8 mouse cellular contexts compared by ENCODE assay signal in genomic region chr14:75753206-75753605, GRCm38 (mm10). TPM values are rescaled to one million over a fixed set of nuclear protein-coding genes. Genes with fewer than 3 reads are reported as not detected.
A peak's percentile ranks its signal among the peaks of the same experiment; 100 is the strongest.
DNase-seq lines count a peak whose midpoint lies in the region; ATAC-seq and TF ChIP-seq lines count a peak whose summit lies in the region.

No protein-coding gene starts in this region.

- peak overlapping the region; percentile 92 for H3K9ac ChIP-seq in kidney, embryonic 16.5 days (replicated peaks; ENCODE audit: low read length)
- peak overlapping the region; percentile 92 for H3K9ac ChIP-seq in intestine, embryonic 14.5 days (ENCODE audit: low read length)

- peak overlapping the region; percentile 75 for H3K4me2 ChIP-seq in kidney, embryonic 16.5 days (replicated peaks; ENCODE audit: low read depth, low read length)
- H3K4me2 ChIP-seq in intestine, embryonic 14.5 days (ENCODE audit: low read length), result peak overlapping the region; percentile 70

- H3K36me3 ChIP-seq in kidney, embryonic 16.5 days (ENCODE audit: insufficient read depth, low read length), result peaks cover 1% of the 10 kb centered on the region; the same call in 1 of the 2 replicates
- H3K36me3 ChIP-seq in intestine, embryonic 14.5 days (ENCODE audit: control insufficient read depth, insufficient read depth, low read length), result 0 out of 2 replicates have a peak, but pooled peaks cover under 1% of the 10 kb centered on the region

- WGBS in kidney, embryonic 16.5 days, result 33% methylated on average over 8 of the region's 8 CpGs
- 51% methylated on average over 8 of the region's 8 CpGs for WGBS in intestine, embryonic 14.5 days

- H3K4me3 ChIP-seq in kidney, embryonic 16.5 days (ENCODE audit: low read length), result peak overlapping the region; percentile 96
- H3K4me3 ChIP-seq in cortical plate, adult 2 months (ENCODE audit: insufficient read depth, low read length), result peak overlapping the region; percentile 85
- H3K4me3 ChIP-seq in intestine, embryonic 14.5 days (ENCODE audit: low read depth, low read length), result peak overlapping the region; percentile 90

- H3K27me3 ChIP-seq in kidney, embryonic 16.5 days (ENCODE audit: insufficient read depth, low read length), result no peaks in the 10 kb centered on the region
- H3K27me3 ChIP-seq in intestine, embryonic 14.5 days (replicated peaks; ENCODE audit: control insufficient read depth, insufficient read depth, low read length), result no peaks in the 10 kb centered on the region

- ATAC-seq in kidney, embryonic 16.5 days (ENCODE audit: low FRiP score, low TSS enrichment), result no peak
- ATAC-seq in intestine, embryonic 14.5 days (replicated peaks; ENCODE audit: low FRiP score, low TSS enrichment, low read depth), result no peak

- peaks cover 16% of the 10 kb centered on the region for H3K4me1 ChIP-seq in kidney, embryonic 16.5 days (ENCODE audit: insufficient read depth, low read length)
- peaks cover 12% of the 10 kb centered on the region for H3K4me1 ChIP-seq in cortical plate, adult 2 months (ENCODE audit: control insufficient read depth, insufficient read depth, low read length)
- peaks cover 12% of the 10 kb centered on the region for H3K4me1 ChIP-seq in intestine, embryonic 14.5 days (replicated peaks; ENCODE audit: control insufficient read depth, insufficient read depth, low read length)

- no peak overlapping the region for H3K27ac ChIP-seq in kidney, embryonic 16.5 days (ENCODE audit: low read length)
- H3K27ac ChIP-seq in cortical plate, adult 2 months (ENCODE audit: insufficient read depth, low read length), result no peak overlapping the region
- H3K27ac ChIP-seq in intestine, embryonic 14.5 days (ENCODE audit: low read depth), result no peak overlapping the region

- DNase-seq in kidney, postnatal 4 days, result no peak
- DNase-seq in intestine, embryonic 14.5 days (ENCODE audit: low spot score), result no peak
- DNase-seq in naive thymus-derived CD4-positive, alpha-beta T cell, adult 2 months (ENCODE audit: low read depth), result peak; percentile 59
- no peak for DNase-seq in cerebellum, postnatal 4 days (ENCODE audit: low spot score in 2 of 2)
- DNase-seq in right cerebral cortex, postnatal 36 days (ENCODE audit: low spot score in 2 of 2), result no peak
- no peak for DNase-seq in cerebellum, postnatal 14 days

- TF ChIP-seq CTCF in cortical plate, adult 2 months (IDR thresholded peaks at IDR 0.05; ENCODE audit: extremely low read depth, insufficient read depth, low read length), result no peak

- TF ChIP-seq POLR2A in cortical plate, adult 2 months (IDR thresholded peaks at IDR 0.05; ENCODE audit: extremely low read depth, insufficient read depth, low read length), result no peak

- H3K9me3 ChIP-seq in kidney, embryonic 16.5 days (ENCODE audit: low read length), result no peaks in the 10 kb centered on the region
- no peaks in the 10 kb centered on the region for H3K9me3 ChIP-seq in intestine, embryonic 14.5 days (ENCODE audit: control insufficient read depth, low read length)

RNA-seq across cellular contexts. Expression of gene Cog3, which starts 1.1 kb away (rescaled TPM):
- polyA plus RNA-seq in kidney, embryonic 16.5 days (2015; fragmentation: Nextera tagmentation; extraction: Ambion mirVana), result 24.2 and 25.2 TPM in 2 replicates
- 24.3 and 24.4 TPM in 2 replicates for polyA plus RNA-seq in cortical plate, adult 2 months (2012; rRNA removed)
- polyA plus RNA-seq in intestine, embryonic 14.5 days (2014; fragmentation: Nextera tagmentation; extraction: Ambion mirVana), result 22.5 and 24.9 TPM in 2 replicates

RNA-seq across cellular contexts. Expression of gene Slc25a30, which starts 33.6 kb away (rescaled TPM):
- polyA plus RNA-seq in kidney, embryonic 16.5 days (2015; fragmentation: Nextera tagmentation; extraction: Ambion mirVana), result 13.0 and 13.1 TPM in 2 replicates
- 7.2 and 9.3 TPM in 2 replicates for polyA plus RNA-seq in cortical plate, adult 2 months (2012; rRNA removed)
- polyA plus RNA-seq in intestine, embryonic 14.5 days (2014; fragmentation: Nextera tagmentation; extraction: Ambion mirVana), result 4.7 and 5.4 TPM in 2 replicates
